Mouse (Mus musculus) lung, postnatal 0 days (tissue): ENCODE measurements around the gene Smyd1. TPM values are rescaled to one million over a fixed set of nuclear protein-coding genes. Genes with fewer than 3 reads are reported as not detected.

Experiments used
- ATAC-seq: fragments of 200-750 bp; cut with Nextera tagmentation; 2 replicates; pipeline ENCODE4 v1.8.0; 2017; ENCODE audit warnings: moderate library complexity
- DNase-seq: peaks from one replicate; pipeline ENCODE4 v3.0.0-alpha.2; 2016; ENCODE audit warnings: low spot score
- H3K27ac ChIP-seq: fragments of 300-500 bp; sonication (generic); 2 replicates; pipeline ENCODE4 v1.5.1; 2014; ENCODE audit warnings: antibody characterized with exemption, mild to moderate bottlenecking, low read length, mixed read lengths
- H3K27me3 ChIP-seq: fragments of 300-500 bp; sonication (generic); replicated peaks from 2 replicates; pipeline ENCODE4 v1.6.1; 2014; ENCODE audit warnings: low read length, mixed read lengths; ENCODE audit not compliant: insufficient read depth
- H3K36me3 ChIP-seq: fragments of 300-500 bp; sonication (generic); 2 replicates; pipeline ENCODE4 v1.6.1; 2014; ENCODE audit warnings: low read length, mixed read lengths; ENCODE audit not compliant: insufficient read depth
- H3K4me1 ChIP-seq: fragments of 300-500 bp; sonication (generic); 2 replicates; pipeline ENCODE4 v1.6.1; 2014; ENCODE audit warnings: antibody characterized with exemption, low read depth, low read length, mixed read lengths; ENCODE audit not compliant: insufficient read depth
- H3K4me2 ChIP-seq: fragments of 300-500 bp; sonication (generic); replicated peaks from 2 replicates; pipeline ENCODE4 v1.6.1; 2014; ENCODE audit warnings: low read depth, mild to moderate bottlenecking, low read length, moderate library complexity, mixed read lengths
- H3K4me3 ChIP-seq: fragments of 300-500 bp; sonication (generic); 2 replicates; pipeline ENCODE4 v1.5.1; 2014; ENCODE audit warnings: low read depth, low read length
- H3K9ac ChIP-seq: fragments of 300-500 bp; sonication (generic); replicated peaks from 2 replicates; pipeline ENCODE4 v1.6.1; 2014; ENCODE audit warnings: low read depth, mild to moderate bottlenecking
- H3K9me3 ChIP-seq: fragments of 300-500 bp; sonication (generic); 2 replicates; pipeline ENCODE4 v1.6.1; 2016; ENCODE audit warnings: low read length, mixed read lengths
- CTCF ChIP-seq: IDR thresholded peaks from 2 replicates; pipeline ENCODE4 v1.5.1; 2016; ENCODE audit warnings: antibody characterized with exemption, mild to moderate bottlenecking
- EP300 ChIP-seq: IDR thresholded peaks from 2 replicates; pipeline ENCODE4 v1.6.1; 2016; ENCODE audit warnings: antibody characterized with exemption, mild to moderate bottlenecking, control low read depth
- WGBS: fragments of 180-500 bp; shearing (Covaris S2); extraction: QIAGEN DNeasy Blood & Tissue Kit; methylation state at CpG from one replicate; pipeline ENCODE4 v1.1.7; 2014; 5-methylcytosine and 5-hydroxymethylcytosine counted together
- polyA plus RNA-seq: library from polyadenylated mRNA; unstranded; fragments of >200 nt; fragmentation: Nextera tagmentation; extraction: Ambion mirVana; gene quantifications from 2 replicates; pipeline ENCODE4 v1.2.1, GENCODE M21; 2015

Gene Smyd1
- polyA plus RNA-seq, 1 experiment from 2014 or later: 0.80 TPM

- ATAC-seq (no peak), DNase-seq (no peak)
- Histone ChIP-seq H3K4me3 (no peak overlapping the region), H3K4me2 (no peak overlapping the region), H3K9ac (no peak overlapping the region), H3K4me1 (no peaks in the 10 kb centered on the region), H3K9me3 (no peaks in the 10 kb centered on the region), H3K27me3 (no peaks in the 10 kb centered on the region), H3K36me3 (no peaks in the 10 kb centered on the region), H3K27ac (no peak overlapping the region)
- TF ChIP-seq EP300: no peak
- TF ChIP-seq CTCF: no peak
- 93% methylated on average over 10 of the region's 10 CpGs for WGBS
Observed at GRCm38 (mm10) chr6:71256166-71256565, 65.9 kb downstream of the Smyd1 start.

GRCm38 (mm10) chr6:71254456-71254855, 67.6 kb downstream of the Smyd1 start:
- H3K27me3 ChIP-seq: no peaks in the 10 kb centered on the region
- ATAC-seq: no peak
- TF ChIP-seq EP300 (no peak), CTCF (no peak)
- DNase-seq: no peak
- no peak overlapping the region for H3K4me3 ChIP-seq
- no peaks in the 10 kb centered on the region for H3K9me3 ChIP-seq
- WGBS: 85% methylated on average over 6 of the region's 6 CpGs
- H3K27ac ChIP-seq: no peak overlapping the region
- H3K36me3 ChIP-seq: no peaks in the 10 kb centered on the region
- no peaks in the 10 kb centered on the region for H3K4me1 ChIP-seq
- H3K9ac ChIP-seq: no peak overlapping the region
- H3K4me2 ChIP-seq: no peak overlapping the region

GRCm38 (mm10) chr6:71250951-71251350, 71.1 kb downstream of the Smyd1 start:
- Histone ChIP-seq H3K9me3 (no peaks in the 10 kb centered on the region), H3K4me2 (no peak overlapping the region), H3K9ac (no peak overlapping the region), H3K4me1 (no peaks in the 10 kb centered on the region), H3K27ac (no peak overlapping the region), H3K4me3 (no peak overlapping the region), H3K36me3 (no peaks in the 10 kb centered on the region), H3K27me3 (no peaks in the 10 kb centered on the region)
- ATAC-seq (no peak), DNase-seq (no peak)
- TF ChIP-seq CTCF (no peak), EP300 (no peak)
- WGBS: 77% methylated on average over 8 of the region's 8 CpGs

- Histone ChIP-seq H3K27me3 (no peaks in the 10 kb centered on the region), H3K9ac (no peak overlapping the region), H3K36me3 (no peaks in the 10 kb centered on the region), H3K9me3 (no peaks in the 10 kb centered on the region), H3K27ac (no peak overlapping the region), H3K4me1 (no peaks in the 10 kb centered on the region), H3K4me2 (no peak overlapping the region), H3K4me3 (no peak overlapping the region)
- DNase-seq (no peak), ATAC-seq (no peak)
- no peak for TF ChIP-seq CTCF
- 50% methylated on average over 3 of the region's 3 CpGs for WGBS
Observed at GRCm38 (mm10) chr6:71249615-71250014, 72.4 kb downstream of the Smyd1 start.

GRCm38 (mm10) chr6:71248420-71248819, 73.6 kb downstream of the Smyd1 start:
- Histone ChIP-seq H3K4me2 (no peak overlapping the region), H3K27ac (no peak overlapping the region), H3K27me3 (no peaks in the 10 kb centered on the region), H3K9me3 (no peaks in the 10 kb centered on the region), H3K4me1 (no peaks in the 10 kb centered on the region), H3K36me3 (no peaks in the 10 kb centered on the region), H3K9ac (no peak overlapping the region), H3K4me3 (no peak overlapping the region)
- TF ChIP-seq EP300: no peak
- no peak for TF ChIP-seq CTCF
- ATAC-seq: no peak
- no peak for DNase-seq
- WGBS: 89% methylated on average over 1 of the region's 1 CpGs

DNA sequence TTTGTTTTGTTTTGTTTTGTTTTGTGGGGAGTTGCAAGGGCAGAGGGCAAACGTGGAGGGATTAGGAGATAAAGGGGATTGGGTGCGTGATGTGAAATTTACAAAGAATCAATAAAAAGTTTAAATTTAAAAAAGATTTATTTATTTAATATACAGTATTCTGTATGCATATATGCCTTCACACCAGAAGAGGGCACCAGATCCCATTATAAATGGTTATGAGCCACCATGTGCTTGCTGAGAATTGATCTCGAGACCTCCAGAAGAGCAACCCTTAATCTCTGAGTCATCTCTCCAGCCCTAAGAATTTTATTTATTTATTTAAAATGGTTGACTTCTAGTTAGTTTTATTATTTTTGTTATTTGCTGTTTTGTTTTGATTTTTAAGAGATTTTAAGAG, 78.8 kb downstream of the Smyd1 start:
- TF ChIP-seq CTCF (no peak), EP300 (no peak)
- Histone ChIP-seq H3K4me1 (no peaks in the 10 kb centered on the region), H3K27ac (no peak overlapping the region), H3K36me3 (no peaks in the 10 kb centered on the region), H3K4me3 (no peak overlapping the region), H3K9me3 (no peaks in the 10 kb centered on the region), H3K4me2 (no peak overlapping the region), H3K27me3 (no peaks in the 10 kb centered on the region), H3K9ac (no peak overlapping the region)
- DNase-seq (no peak), ATAC-seq (no peak)
- 81% methylated on average over 3 of the region's 3 CpGs for WGBS

DNA sequence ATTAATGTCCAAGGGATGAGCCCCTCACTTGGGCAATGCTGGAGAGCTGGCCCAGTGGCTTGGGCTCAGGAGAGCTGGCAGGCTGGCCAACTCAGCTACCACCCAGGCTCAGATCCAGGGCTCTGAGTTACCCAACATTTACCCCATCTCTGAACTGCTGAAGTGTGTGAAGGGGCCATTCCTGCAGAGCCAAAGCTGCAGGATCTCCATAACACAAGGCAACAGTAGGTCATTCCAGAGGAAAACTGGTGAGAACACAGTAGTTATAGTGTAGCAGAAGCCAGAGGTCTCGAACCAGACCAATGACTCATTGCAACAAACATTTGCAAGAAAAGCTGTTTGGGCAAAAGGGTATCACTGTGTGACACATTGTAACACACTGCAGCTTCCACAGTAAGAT, 79.2 kb downstream of the Smyd1 start:
- no peak overlapping the region for H3K27ac ChIP-seq
- no peak overlapping the region for H3K9ac ChIP-seq
- H3K4me1 ChIP-seq: no peaks in the 10 kb centered on the region
- 82% methylated on average over 1 of the region's 1 CpGs for WGBS
- no peaks in the 10 kb centered on the region for H3K27me3 ChIP-seq
- TF ChIP-seq CTCF (no peak), EP300 (no peak)
- H3K4me3 ChIP-seq: no peak overlapping the region
- H3K36me3 ChIP-seq: no peaks in the 10 kb centered on the region
- H3K9me3 ChIP-seq: no peaks in the 10 kb centered on the region
- no peak for ATAC-seq
- no peak for DNase-seq
- H3K4me2 ChIP-seq: no peak overlapping the region
